Mouse (Mus musculus) naive thymus-derived CD4-positive, alpha-beta T cell, adult 2 months (primary cell): ENCODE measurements around the gene Rnase2a.
"Not testable (repeated sequence)": the region's sequence is repeated elsewhere in the genome, so short reads cannot be mapped to it uniquely, and the experiment has no call there.

Experiments
- DNase-seq: peaks from one replicate; pipeline ENCODE4 v3.0.0-alpha.2; 2011; ENCODE audit warnings: low read depth

Gene Rnase2a

GRCm38 (mm10) chr14:51256041-51256440, at the start of gene Rnase2a:
Gene Rnase2a, minus strand, starts transcription at chr14:51256112.
- DNase-seq = no peak

DNA sequence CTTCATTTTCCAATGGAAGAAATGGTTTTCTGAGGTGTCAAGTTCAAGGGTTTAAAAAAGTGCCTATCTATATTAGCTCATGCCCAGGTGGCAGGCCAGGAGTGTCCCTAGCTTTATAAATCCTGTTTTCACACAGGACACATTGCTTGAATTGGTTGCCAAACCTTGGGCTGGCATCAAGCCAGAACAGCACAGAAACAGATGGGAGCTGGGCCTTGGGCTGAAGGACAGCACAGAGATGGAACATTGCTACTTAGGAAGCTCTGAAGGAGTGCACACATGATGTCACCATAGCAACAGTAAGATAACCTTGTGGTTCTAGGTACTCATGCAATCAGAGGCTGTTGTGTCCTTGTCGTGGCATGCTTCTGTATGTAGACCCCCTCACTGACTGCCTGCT, 35.6 kb upstream of the Rnase2a start:
- DNase-seq = no peak

- not testable (repeated sequence) for DNase-seq
Observed at GRCm38 (mm10) chr14:51278515-51278914, 22.6 kb upstream of the Rnase2a start.

DNA sequence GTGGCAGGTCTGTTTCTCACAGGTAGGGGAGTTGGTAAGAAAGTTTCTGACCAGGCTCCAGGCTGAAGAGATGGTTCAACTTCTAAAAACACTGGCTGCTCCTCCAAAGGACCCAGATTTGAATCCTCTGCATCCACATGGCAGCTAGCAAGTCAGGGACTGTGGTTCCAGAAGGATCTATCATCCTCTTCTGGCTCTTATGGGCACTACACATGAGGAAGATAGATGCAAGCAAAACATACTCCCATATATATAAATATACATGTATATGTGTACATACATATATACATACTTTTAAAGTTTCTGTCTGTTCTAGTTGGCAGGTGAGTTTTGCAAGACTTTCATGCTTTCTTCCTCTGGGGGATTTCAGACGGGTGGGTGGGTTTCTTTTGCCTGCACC, 12.8 kb upstream of the Rnase2a start:
- DNase-seq = no peak

DNA sequence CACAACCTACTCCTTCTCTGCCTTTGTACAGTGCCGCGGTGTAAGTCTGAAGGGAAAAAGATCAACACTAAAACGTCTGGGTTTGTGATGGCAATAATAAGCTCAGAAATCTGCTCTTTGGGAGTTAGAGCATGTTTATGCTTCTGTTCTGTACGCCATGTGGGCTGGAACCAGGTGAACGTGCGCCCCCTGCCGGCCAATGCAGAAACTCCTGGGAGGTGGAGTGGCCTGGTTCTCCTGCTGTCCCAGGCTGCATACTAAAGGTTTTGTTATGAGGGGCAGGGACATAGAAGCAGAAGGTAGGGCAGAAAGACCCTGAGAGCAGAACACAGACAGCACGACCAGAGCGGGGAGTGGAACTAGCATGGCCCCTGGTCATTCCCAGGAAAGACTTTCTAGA, 10.2 kb upstream of the Rnase2a start:
- peak; percentile 52 for DNase-seq

- no peak for DNase-seq
Observed at GRCm38 (mm10) chr14:51265667-51266066, 9.8 kb upstream of the Rnase2a start.

GRCm38 (mm10) chr14:51262397-51262796, 6.5 kb upstream of the Rnase2a start:
- DNase-seq = no peak

GRCm38 (mm10) chr14:51259741-51260140, 3.8 kb upstream of the Rnase2a start:
- no peak for DNase-seq

- no peak for DNase-seq
Observed at GRCm38 (mm10) chr14:51253569-51253968, 2.3 kb downstream of the Rnase2a start.

GRCm38 (mm10) chr14:51252206-51252605, 3.7 kb downstream of the Rnase2a start:
- not testable (repeated sequence) for DNase-seq

GRCm38 (mm10) chr14:51250348-51250747, 5.6 kb downstream of the Rnase2a start:
- DNase-seq = no peak

GRCm38 (mm10) chr14:51247736-51248135, 8.2 kb downstream of the Rnase2a start:
- DNase-seq = no peak

DNA sequence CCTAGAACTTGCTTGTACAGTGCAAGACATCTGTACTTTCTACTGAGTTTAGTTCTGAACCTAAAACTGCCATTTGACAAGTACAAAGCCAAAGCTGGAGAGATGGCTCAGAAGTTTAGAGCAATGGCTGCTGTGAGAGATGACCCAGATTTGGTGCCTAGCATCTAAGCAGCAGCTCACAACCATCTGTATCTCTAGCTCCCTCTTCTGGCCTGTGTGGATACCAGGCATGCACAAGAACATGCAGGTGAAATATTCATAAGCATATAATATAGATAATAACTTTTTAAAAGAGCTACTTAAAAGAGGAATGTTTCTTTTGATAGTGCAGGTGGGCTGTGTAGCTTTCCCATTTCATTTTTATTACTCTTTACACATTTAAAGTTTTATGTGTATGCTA, 15.0 kb downstream of the Rnase2a start:
- peak; percentile 17 for DNase-seq

DNA sequence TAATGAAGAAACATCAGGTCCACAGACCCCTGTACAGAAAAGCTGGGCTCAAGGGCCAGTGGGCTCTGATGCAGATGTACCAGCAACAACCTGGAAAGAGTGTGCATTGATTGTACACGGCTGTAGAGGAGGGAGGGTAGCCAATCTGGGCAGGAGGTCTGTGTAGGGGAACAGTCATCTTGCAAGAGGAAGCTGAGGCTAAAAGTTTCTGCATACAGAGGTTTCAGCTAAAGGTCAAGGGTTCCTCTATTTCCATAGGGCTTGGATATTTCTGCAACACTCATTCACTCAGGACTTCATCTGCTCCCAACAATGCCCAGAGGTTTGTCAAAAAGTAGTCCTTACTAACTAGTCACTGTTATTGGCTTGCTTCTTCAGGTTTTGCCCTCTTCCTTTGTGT, 18.4 kb downstream of the Rnase2a start:
- not testable (repeated sequence) for DNase-seq

GRCm38 (mm10) chr14:51229657-51230056, 26.3 kb downstream of the Rnase2a start:
- DNase-seq = not testable (repeated sequence)

GRCm38 (mm10) chr14:51220075-51220474, 35.8 kb downstream of the Rnase2a start:
- DNase-seq = not testable (repeated sequence)
